Mouse (Mus musculus): ENCODE results near the gene Epha4. TPM values are rescaled to one million over a fixed set of nuclear protein-coding genes. Genes with fewer than 3 reads are reported as not detected.

The Epha4 gene
- 5.1 and 5.2 TPM in 2 replicates for polyA plus RNA-seq (2012; rRNA removed)

- under 1% methylated on average over 40 of the region's 40 CpGs for WGBS
Measured at GRCm38 (mm10) chr1:77514963-77515650, at the start of gene Epha4. Gene Epha4 (minus strand): TSS chr1:77515088.

DNA sequence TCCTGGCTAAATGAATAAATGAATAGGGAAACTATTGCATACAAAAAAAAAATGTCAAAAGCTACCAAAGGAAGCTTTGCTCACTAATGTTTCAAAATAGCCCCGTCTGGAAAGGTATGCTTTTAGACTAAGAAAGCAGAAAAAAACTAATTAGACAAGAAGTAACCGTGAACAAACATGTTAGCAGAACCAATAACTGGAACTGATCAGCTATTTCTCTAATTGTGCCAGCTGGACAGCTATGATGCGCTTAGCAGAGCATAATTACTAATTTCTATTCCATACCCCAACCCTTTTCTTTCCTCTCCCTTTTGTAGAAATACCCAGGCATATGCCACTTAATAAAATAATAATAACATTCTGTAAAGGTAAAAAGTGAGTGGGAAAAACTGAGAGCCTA, 41.3 kb upstream of the Epha4 start:
- Histone ChIP-seq H3K4me1 (ENCODE audit: control insufficient read depth, insufficient read depth, low read length) (no peaks in the 10 kb centered on the region), H3K36me3 (ENCODE audit: control insufficient read depth, insufficient read depth, low read length) (no peaks in the 10 kb centered on the region), H3K27me3 (replicated peaks; ENCODE audit: control insufficient read depth, insufficient read depth, low read length) (no peaks in the 10 kb centered on the region), H3K27ac (ENCODE audit: insufficient read depth, low read depth, low read length) (no peak overlapping the region), H3K4me3 (ENCODE audit: insufficient read depth, low read depth, low read length) (no peak overlapping the region)
- 78% methylated on average over 3 of the region's 3 CpGs for WGBS
- no peak for TF ChIP-seq CTCF (conservative IDR thresholded peaks at IDR 0.05; ENCODE audit: insufficient read depth, insufficient read length, low read depth, low read length)
- TF ChIP-seq POLR2A (IDR thresholded peaks at IDR 0.05; ENCODE audit: low read depth, low read length): no peak
- DNase-seq: no peak

More at GRCm38 (mm10) chr1:77514963-77515650, at the start of gene Epha4:
- H3K4me1 ChIP-seq (ENCODE audit: control insufficient read depth, insufficient read depth, low read length): no peaks in the 10 kb centered on the region
- TF ChIP-seq CTCF (conservative IDR thresholded peaks at IDR 0.05; ENCODE audit: insufficient read depth, insufficient read length, low read depth, low read length): no peak
- peak; percentile 66 for TF ChIP-seq POLR2A (IDR thresholded peaks at IDR 0.05; ENCODE audit: low read depth, low read length)
- peak within 1 kb of the TSS; percentile 64 for H3K4me3 ChIP-seq (ENCODE audit: insufficient read depth, low read depth, low read length)
- 0 out of 2 replicates have a peak within 1 kb of the TSS, but pooled peaks have one; percentile 4 for H3K27ac ChIP-seq (ENCODE audit: insufficient read depth, low read depth, low read length)
- H3K36me3 ChIP-seq (ENCODE audit: control insufficient read depth, insufficient read depth, low read length): no peaks in the 10 kb centered on the region
- DNase-seq: peak; percentile 97
- no peaks in the 10 kb centered on the region for H3K27me3 ChIP-seq (replicated peaks; ENCODE audit: control insufficient read depth, insufficient read depth, low read length)

GRCm38 (mm10) chr1:77551927-77552326, 37.0 kb upstream of the Epha4 start:
- Histone ChIP-seq H3K4me3 (ENCODE audit: insufficient read depth, low read depth, low read length) (no peak overlapping the region), H3K36me3 (ENCODE audit: control insufficient read depth, insufficient read depth, low read length) (no peaks in the 10 kb centered on the region), H3K27ac (ENCODE audit: insufficient read depth, low read depth, low read length) (no peak overlapping the region), H3K4me1 (ENCODE audit: control insufficient read depth, insufficient read depth, low read length) (no peaks in the 10 kb centered on the region), H3K27me3 (replicated peaks; ENCODE audit: control insufficient read depth, insufficient read depth, low read length) (no peaks in the 10 kb centered on the region)
- DNase-seq: no peak
- no peak for TF ChIP-seq POLR2A (IDR thresholded peaks at IDR 0.05; ENCODE audit: low read depth, low read length)
- TF ChIP-seq CTCF (conservative IDR thresholded peaks at IDR 0.05; ENCODE audit: insufficient read depth, insufficient read length, low read depth, low read length): no peak
- WGBS: 96% methylated on average over 7 of the region's 7 CpGs

- no peaks in the 10 kb centered on the region for H3K4me1 ChIP-seq (ENCODE audit: control insufficient read depth, insufficient read depth, low read length)
- no peak overlapping the region for H3K27ac ChIP-seq (ENCODE audit: insufficient read depth, low read depth, low read length)
- no peak for DNase-seq
- no peaks in the 10 kb centered on the region for H3K36me3 ChIP-seq (ENCODE audit: control insufficient read depth, insufficient read depth, low read length)
- no peak for TF ChIP-seq CTCF (conservative IDR thresholded peaks at IDR 0.05; ENCODE audit: insufficient read depth, insufficient read length, low read depth, low read length)
- TF ChIP-seq POLR2A (IDR thresholded peaks at IDR 0.05; ENCODE audit: low read depth, low read length): no peak
- 75% methylated on average over 6 of the region's 6 CpGs for WGBS
- no peaks in the 10 kb centered on the region for H3K27me3 ChIP-seq (replicated peaks; ENCODE audit: control insufficient read depth, insufficient read depth, low read length)
- no peak overlapping the region for H3K4me3 ChIP-seq (ENCODE audit: insufficient read depth, low read depth, low read length)
Measured at GRCm38 (mm10) chr1:77545722-77546121, 30.8 kb upstream of the Epha4 start.

- H3K4me1 ChIP-seq (ENCODE audit: control insufficient read depth, insufficient read depth, low read length): no peaks in the 10 kb centered on the region
- no peak for DNase-seq
- H3K36me3 ChIP-seq (ENCODE audit: control insufficient read depth, insufficient read depth, low read length): no peaks in the 10 kb centered on the region
- no peaks in the 10 kb centered on the region for H3K27me3 ChIP-seq (replicated peaks; ENCODE audit: control insufficient read depth, insufficient read depth, low read length)
- 95% methylated on average over 1 of the region's 1 CpGs for WGBS
- H3K27ac ChIP-seq (ENCODE audit: insufficient read depth, low read depth, low read length): no peak overlapping the region
- H3K4me3 ChIP-seq (ENCODE audit: insufficient read depth, low read depth, low read length): no peak overlapping the region
- no peak for TF ChIP-seq CTCF (conservative IDR thresholded peaks at IDR 0.05; ENCODE audit: insufficient read depth, insufficient read length, low read depth, low read length)
- TF ChIP-seq POLR2A (IDR thresholded peaks at IDR 0.05; ENCODE audit: low read depth, low read length): no peak
Measured at GRCm38 (mm10) chr1:77545035-77545434, 30.1 kb upstream of the Epha4 start.

DNA sequence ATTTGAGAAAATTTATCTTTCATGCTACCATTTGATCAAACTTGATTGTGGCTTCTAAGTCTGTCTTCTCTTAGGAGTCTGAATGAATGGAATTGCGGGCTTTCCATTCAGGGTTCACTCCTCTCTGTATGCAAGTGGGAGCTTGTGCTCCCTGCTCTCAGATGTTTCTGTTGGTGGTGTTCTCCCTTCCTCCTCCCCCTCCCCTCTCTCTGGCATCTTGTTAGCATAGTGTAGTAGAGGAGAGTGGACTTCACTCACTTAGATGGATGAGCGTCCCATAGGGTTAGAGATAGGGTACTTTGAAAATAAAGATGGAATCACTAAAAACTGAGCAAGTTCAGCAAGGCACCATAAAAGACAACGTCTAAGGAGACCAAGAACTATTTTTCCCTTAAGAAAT, 29.4 kb upstream of the Epha4 start:
- no peak overlapping the region for H3K27ac ChIP-seq (ENCODE audit: insufficient read depth, low read depth, low read length)
- no peaks in the 10 kb centered on the region for H3K36me3 ChIP-seq (ENCODE audit: control insufficient read depth, insufficient read depth, low read length)
- 53% methylated on average over 3 of the region's 3 CpGs for WGBS
- no peak for DNase-seq
- H3K27me3 ChIP-seq (replicated peaks; ENCODE audit: control insufficient read depth, insufficient read depth, low read length): no peaks in the 10 kb centered on the region
- H3K4me1 ChIP-seq (ENCODE audit: control insufficient read depth, insufficient read depth, low read length): no peaks in the 10 kb centered on the region
- TF ChIP-seq POLR2A (IDR thresholded peaks at IDR 0.05; ENCODE audit: low read depth, low read length): no peak
- TF ChIP-seq CTCF (conservative IDR thresholded peaks at IDR 0.05; ENCODE audit: insufficient read depth, insufficient read length, low read depth, low read length): no peak
- no peak overlapping the region for H3K4me3 ChIP-seq (ENCODE audit: insufficient read depth, low read depth, low read length)

- H3K27ac ChIP-seq (ENCODE audit: insufficient read depth, low read depth, low read length): no peak overlapping the region
- no peaks in the 10 kb centered on the region for H3K27me3 ChIP-seq (replicated peaks; ENCODE audit: control insufficient read depth, insufficient read depth, low read length)
- 88% methylated on average over 12 of the region's 12 CpGs for WGBS
- no peak overlapping the region for H3K4me3 ChIP-seq (ENCODE audit: insufficient read depth, low read depth, low read length)
- no peak for DNase-seq
- H3K36me3 ChIP-seq (ENCODE audit: control insufficient read depth, insufficient read depth, low read length): no peaks in the 10 kb centered on the region
- H3K4me1 ChIP-seq (ENCODE audit: control insufficient read depth, insufficient read depth, low read length): no peaks in the 10 kb centered on the region
- TF ChIP-seq POLR2A (IDR thresholded peaks at IDR 0.05; ENCODE audit: low read depth, low read length): no peak
- TF ChIP-seq CTCF (conservative IDR thresholded peaks at IDR 0.05; ENCODE audit: insufficient read depth, insufficient read length, low read depth, low read length): no peak
Measured at GRCm38 (mm10) chr1:77539945-77540344, 25.1 kb upstream of the Epha4 start.
